Mouse (Mus musculus): Measurements from ENCODE around the gene Rtn4rl1. TPM values are rescaled to one million over a fixed set of nuclear protein-coding genes. Genes with fewer than 3 reads are reported as not detected.
A peak's percentile ranks its signal among the peaks of the same experiment; 100 is the strongest.

Rtn4rl1 gene
- polyA plus RNA-seq, 1 experiment from 2014 or later, result 2.0 TPM

GRCm38 (mm10) chr11:75209363-75209762, 15.8 kb downstream of the Rtn4rl1 start:
- WGBS, result 72% methylated on average over 4 of the region's 4 CpGs
- H3K4me2 ChIP-seq (ENCODE audit: low read length), result no peak overlapping the region
- no peak overlapping the region for H3K27ac ChIP-seq (ENCODE audit: low read depth)
- ATAC-seq (replicated peaks; ENCODE audit: low FRiP score, low TSS enrichment, low read depth) (no peak), DNase-seq (ENCODE audit: low spot score) (no peak)
- no peak overlapping the region for H3K4me3 ChIP-seq (ENCODE audit: low read depth, low read length)
- no peaks in the 10 kb centered on the region for H3K9me3 ChIP-seq (ENCODE audit: control insufficient read depth, low read length)
- peaks cover 21% of the 10 kb centered on the region for H3K4me1 ChIP-seq (replicated peaks; ENCODE audit: control insufficient read depth, insufficient read depth, low read length)
- no peak overlapping the region for H3K9ac ChIP-seq (ENCODE audit: low read length)
- H3K36me3 ChIP-seq (ENCODE audit: control insufficient read depth, insufficient read depth, low read length), result no peaks in the 10 kb centered on the region
- no peaks in the 10 kb centered on the region for H3K27me3 ChIP-seq (replicated peaks; ENCODE audit: control insufficient read depth, insufficient read depth, low read length)

GRCm38 (mm10) chr11:75210093-75210492, 16.5 kb downstream of the Rtn4rl1 start:
- Histone ChIP-seq H3K27ac (ENCODE audit: low read depth) (no peak overlapping the region), H3K4me2 (ENCODE audit: low read length) (no peak overlapping the region), H3K9ac (ENCODE audit: low read length) (no peak overlapping the region), H3K9me3 (ENCODE audit: control insufficient read depth, low read length) (no peaks in the 10 kb centered on the region), H3K36me3 (ENCODE audit: control insufficient read depth, insufficient read depth, low read length) (no peaks in the 10 kb centered on the region), H3K4me3 (ENCODE audit: low read depth, low read length) (no peak overlapping the region), H3K27me3 (replicated peaks; ENCODE audit: control insufficient read depth, insufficient read depth, low read length) (no peaks in the 10 kb centered on the region), H3K4me1 (replicated peaks; ENCODE audit: control insufficient read depth, insufficient read depth, low read length) (peaks cover 21% of the 10 kb centered on the region)
- no peak for ATAC-seq (replicated peaks; ENCODE audit: low FRiP score, low TSS enrichment, low read depth)
- no peak for DNase-seq (ENCODE audit: low spot score)
- 75% methylated on average over 4 of the region's 4 CpGs for WGBS

- 58% methylated on average over 6 of the region's 6 CpGs for WGBS
- ATAC-seq (replicated peaks; ENCODE audit: low FRiP score, low TSS enrichment, low read depth), result no peak
These were observed 17.2 kb downstream of the Rtn4rl1 start for GRCm38 (mm10) chr11:75210755-75211154.

GRCm38 (mm10) chr11:75212031-75212667, 18.6 kb downstream of the Rtn4rl1 start:
- H3K4me3 ChIP-seq (ENCODE audit: low read depth, low read length), result no peak overlapping the region
- DNase-seq (ENCODE audit: low spot score) (no peak), ATAC-seq (replicated peaks; ENCODE audit: low FRiP score, low TSS enrichment, low read depth) (no peak)
- WGBS, result 50% methylated on average over 8 of the region's 8 CpGs
- H3K4me2 ChIP-seq (ENCODE audit: low read length), result no peak overlapping the region
- H3K4me1 ChIP-seq (replicated peaks; ENCODE audit: control insufficient read depth, insufficient read depth, low read length), result peaks cover 21% of the 10 kb centered on the region
- H3K36me3 ChIP-seq (ENCODE audit: control insufficient read depth, insufficient read depth, low read length), result no peaks in the 10 kb centered on the region
- no peaks in the 10 kb centered on the region for H3K27me3 ChIP-seq (replicated peaks; ENCODE audit: control insufficient read depth, insufficient read depth, low read length)
- H3K9ac ChIP-seq (ENCODE audit: low read length), result no peak overlapping the region
- no peaks in the 10 kb centered on the region for H3K9me3 ChIP-seq (ENCODE audit: control insufficient read depth, low read length)
- H3K27ac ChIP-seq (ENCODE audit: low read depth), result peak overlapping the region; percentile 43; the same call in 1 of the 2 replicates

More at GRCm38 (mm10) chr11:75210755-75211154, 17.2 kb downstream of the Rtn4rl1 start:
- Histone ChIP-seq H3K4me2 (ENCODE audit: low read length) (no peak overlapping the region), H3K27ac (ENCODE audit: low read depth) (no peak overlapping the region), H3K4me3 (ENCODE audit: low read depth, low read length) (no peak overlapping the region), H3K36me3 (ENCODE audit: control insufficient read depth, insufficient read depth, low read length) (no peaks in the 10 kb centered on the region), H3K27me3 (replicated peaks; ENCODE audit: control insufficient read depth, insufficient read depth, low read length) (no peaks in the 10 kb centered on the region), H3K9ac (ENCODE audit: low read length) (no peak overlapping the region), H3K4me1 (replicated peaks; ENCODE audit: control insufficient read depth, insufficient read depth, low read length) (peaks cover 21% of the 10 kb centered on the region), H3K9me3 (ENCODE audit: control insufficient read depth, low read length) (no peaks in the 10 kb centered on the region)
- no peak for DNase-seq (ENCODE audit: low spot score)

- Histone ChIP-seq H3K9me3 (ENCODE audit: control insufficient read depth, low read length) (no peaks in the 10 kb centered on the region), H3K4me2 (ENCODE audit: low read length) (no peak overlapping the region), H3K4me1 (replicated peaks; ENCODE audit: control insufficient read depth, insufficient read depth, low read length) (peaks cover 21% of the 10 kb centered on the region), H3K36me3 (ENCODE audit: control insufficient read depth, insufficient read depth, low read length) (no peaks in the 10 kb centered on the region), H3K27ac (ENCODE audit: low read depth) (no peak overlapping the region), H3K27me3 (replicated peaks; ENCODE audit: control insufficient read depth, insufficient read depth, low read length) (no peaks in the 10 kb centered on the region), H3K9ac (ENCODE audit: low read length) (no peak overlapping the region), H3K4me3 (ENCODE audit: low read depth, low read length) (no peak overlapping the region)
- no peak for DNase-seq (ENCODE audit: low spot score)
- ATAC-seq (replicated peaks; ENCODE audit: low FRiP score, low TSS enrichment, low read depth), result no peak
- WGBS, result 51% methylated on average over 3 of the region's 3 CpGs
These were observed 19.3 kb downstream of the Rtn4rl1 start for GRCm38 (mm10) chr11:75212876-75213275.

GRCm38 (mm10) chr11:75213372-75214080, 19.9 kb downstream of the Rtn4rl1 start:
- H3K9me3 ChIP-seq (ENCODE audit: control insufficient read depth, low read length), result no peaks in the 10 kb centered on the region
- no peaks in the 10 kb centered on the region for H3K36me3 ChIP-seq (ENCODE audit: control insufficient read depth, insufficient read depth, low read length)
- ATAC-seq (replicated peaks; ENCODE audit: low FRiP score, low TSS enrichment, low read depth), result peak; percentile 73
- H3K4me3 ChIP-seq (ENCODE audit: low read depth, low read length), result peak overlapping the region; percentile 20
- H3K27me3 ChIP-seq (replicated peaks; ENCODE audit: control insufficient read depth, insufficient read depth, low read length), result no peaks in the 10 kb centered on the region
- peak overlapping the region; percentile 44 for H3K4me2 ChIP-seq (ENCODE audit: low read length)
- H3K27ac ChIP-seq (ENCODE audit: low read depth), result peak overlapping the region; percentile 65; the same call in 1 of the 2 replicates
- peak; percentile 86 for DNase-seq (ENCODE audit: low spot score)
- H3K4me1 ChIP-seq (replicated peaks; ENCODE audit: control insufficient read depth, insufficient read depth, low read length), result peaks cover 20% of the 10 kb centered on the region
- peak overlapping the region; percentile 29 for H3K9ac ChIP-seq (ENCODE audit: low read length)
- 7% methylated on average over 35 of the region's 35 CpGs for WGBS

- 17% methylated on average over 13 of the region's 13 CpGs for WGBS
- H3K9ac ChIP-seq (ENCODE audit: low read length), result peak overlapping the region; percentile 29
- H3K9me3 ChIP-seq (ENCODE audit: control insufficient read depth, low read length), result no peaks in the 10 kb centered on the region
- ATAC-seq (replicated peaks; ENCODE audit: low FRiP score, low TSS enrichment, low read depth) (peak; percentile 50; the same call in 1 of the 2 replicates), DNase-seq (ENCODE audit: low spot score) (peak; percentile 56)
- peak overlapping the region; percentile 20 for H3K4me3 ChIP-seq (ENCODE audit: low read depth, low read length)
- no peaks in the 10 kb centered on the region for H3K27me3 ChIP-seq (replicated peaks; ENCODE audit: control insufficient read depth, insufficient read depth, low read length)
- peak overlapping the region; percentile 65; the same call in 1 of the 2 replicates for H3K27ac ChIP-seq (ENCODE audit: low read depth)
- H3K36me3 ChIP-seq (ENCODE audit: control insufficient read depth, insufficient read depth, low read length), result no peaks in the 10 kb centered on the region
- H3K4me2 ChIP-seq (ENCODE audit: low read length), result peak overlapping the region; percentile 44
- peaks cover 17% of the 10 kb centered on the region for H3K4me1 ChIP-seq (replicated peaks; ENCODE audit: control insufficient read depth, insufficient read depth, low read length)
These were observed 20.7 kb downstream of the Rtn4rl1 start for GRCm38 (mm10) chr11:75214081-75214950.

- H3K4me3 ChIP-seq (ENCODE audit: low read depth, low read length), result no peak overlapping the region
- no peaks in the 10 kb centered on the region for H3K9me3 ChIP-seq (ENCODE audit: control insufficient read depth, low read length)
- H3K27ac ChIP-seq (ENCODE audit: low read depth), result no peak overlapping the region
- WGBS, result 42% methylated on average over 9 of the region's 9 CpGs
- no peak overlapping the region for H3K4me2 ChIP-seq (ENCODE audit: low read length)
- no peaks in the 10 kb centered on the region for H3K27me3 ChIP-seq (replicated peaks; ENCODE audit: control insufficient read depth, insufficient read depth, low read length)
- peaks cover 7% of the 10 kb centered on the region; the same call in 1 of the 2 replicates for H3K4me1 ChIP-seq (replicated peaks; ENCODE audit: control insufficient read depth, insufficient read depth, low read length)
- DNase-seq (ENCODE audit: low spot score), result no peak
- H3K36me3 ChIP-seq (ENCODE audit: control insufficient read depth, insufficient read depth, low read length), result no peaks in the 10 kb centered on the region
- no peak overlapping the region for H3K9ac ChIP-seq (ENCODE audit: low read length)
- ATAC-seq (replicated peaks; ENCODE audit: low FRiP score, low TSS enrichment, low read depth), result no peak
These were observed 26.5 kb downstream of the Rtn4rl1 start for GRCm38 (mm10) chr11:75220115-75220514.
